Mouse (Mus musculus) megakaryocyte-erythroid progenitor cell, adult 5-6 weeks (primary cell): ENCODE measurements around the gene Acsm4. TPM values are rescaled to one million over a fixed set of nuclear protein-coding genes. Genes with fewer than 3 reads are reported as not detected.
"Not testable (repeated sequence)": the region's sequence is repeated elsewhere in the genome, so short reads cannot be mapped to it uniquely, and the experiment has no call there.

Experiments
- ATAC-seq: replicated peaks from 2 replicates; pipeline ENCODE4 v1.8.0; 2016; ENCODE audit warnings: mild to moderate bottlenecking, inconsistent platforms; ENCODE audit not compliant: severe bottlenecking, poor library complexity, low FRiP score, low TSS enrichment
- total RNA-seq, 2 experiments: library from RNA; stranded (forward) in 1 of 2; stranded (reverse) in 1 of 2; fragments of 200-1000, 215-1000 nt in 1 of 2; fragments of >200 nt in 1 of 2; fragmentation: Nextera tagmentation in 1 of 2; gene quantifications; 2 replicates each; pipeline ENCODE4 v1.2.3; 2014 to 2017

Gene Acsm4
- total RNA-seq (2014; fragmentation: Nextera tagmentation): not detected in 2 replicates
- not detected in 2 replicates for total RNA-seq (2017)

- no peak for ATAC-seq
These were observed at the start of gene Acsm4 for GRCm38 (mm10) chr7:119689726-119690125. Gene Acsm4, plus strand, starts transcription at chr7:119690026.

- ATAC-seq: no peak
These were observed 47.5 kb upstream of the Acsm4 start for GRCm38 (mm10) chr7:119642307-119642706.

- no peak for ATAC-seq
These were observed 21.9 kb upstream of the Acsm4 start for GRCm38 (mm10) chr7:119667893-119668292.

DNA sequence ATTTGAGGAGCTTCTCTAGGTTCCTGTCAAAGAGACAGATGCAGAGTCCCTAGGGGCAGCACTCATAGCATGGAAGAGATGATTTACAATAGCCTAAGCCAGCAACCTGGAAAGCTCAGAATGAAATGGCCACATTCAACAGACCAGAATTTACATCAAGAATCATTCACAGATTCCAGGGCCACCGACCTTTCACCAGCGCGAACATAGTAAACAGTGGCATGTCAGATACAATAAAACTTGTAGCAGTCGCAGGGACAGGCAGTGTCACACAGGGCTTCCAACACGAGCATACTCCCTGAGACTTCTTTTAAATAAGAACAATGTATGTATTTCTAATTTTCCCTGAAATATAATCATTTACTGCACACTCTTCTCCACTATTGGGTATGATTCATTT is 19.4 kb upstream of the Acsm4 start:
- ATAC-seq: no peak

- ATAC-seq: no peak
These were observed 18.9 kb upstream of the Acsm4 start for GRCm38 (mm10) chr7:119670925-119671324.

GRCm38 (mm10) chr7:119673465-119673864 is 16.4 kb upstream of the Acsm4 start:
- ATAC-seq: peak; percentile 84

DNA sequence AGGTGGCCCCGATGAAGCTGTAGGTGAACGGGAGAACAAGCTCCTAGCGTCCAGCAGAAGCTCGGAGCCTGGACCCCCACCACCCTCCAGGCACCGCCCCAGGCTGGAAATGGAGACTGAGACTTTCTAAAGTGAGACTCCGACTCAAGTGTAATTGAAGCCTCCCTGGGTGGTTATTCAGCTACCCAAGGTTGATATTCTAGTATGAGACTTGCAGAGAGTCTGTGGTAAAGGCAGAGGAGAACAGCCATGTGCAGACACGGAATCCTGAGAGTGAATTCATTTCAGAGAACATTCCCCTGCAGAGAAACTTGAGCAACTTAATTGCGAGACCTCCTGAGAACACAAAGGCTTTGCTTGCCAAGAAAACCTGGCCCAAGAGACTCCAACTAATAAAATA is 9.7 kb upstream of the Acsm4 start:
- ATAC-seq: no peak

GRCm38 (mm10) chr7:119682699-119683098 is 7.1 kb upstream of the Acsm4 start:
- no peak for ATAC-seq

DNA sequence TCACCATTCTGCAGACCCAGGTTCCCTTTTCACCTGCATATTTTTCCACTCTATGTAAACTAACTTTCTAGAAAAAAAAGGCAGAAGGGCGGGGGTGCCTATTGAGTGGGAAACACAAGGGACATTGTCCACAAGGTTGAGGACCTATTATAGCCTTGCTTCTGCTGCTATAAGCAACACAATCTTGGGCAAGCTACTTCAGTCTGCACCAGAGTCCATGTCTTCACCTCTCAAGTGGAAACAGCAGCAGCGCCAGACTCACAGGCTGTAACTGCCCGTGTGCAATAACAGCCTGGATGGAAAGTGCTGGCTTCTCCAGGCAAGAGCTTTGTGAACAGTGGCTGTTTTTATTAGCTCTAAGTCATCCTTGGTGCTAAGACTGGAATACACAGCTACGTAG is 2.5 kb downstream of the Acsm4 start:
- ATAC-seq: no peak

GRCm38 (mm10) chr7:119694926-119695325 is 5.1 kb downstream of the Acsm4 start:
- ATAC-seq: no peak

- no peak for ATAC-seq
These were observed 24.3 kb downstream of the Acsm4 start for GRCm38 (mm10) chr7:119714111-119714510.

GRCm38 (mm10) chr7:119720253-119720946 is 30.6 kb downstream of the Acsm4 start, which contains the start of gene Thumpd1:
Gene Thumpd1, minus strand, starts transcription at chr7:119720798.
- peak; percentile 91 for ATAC-seq

DNA sequence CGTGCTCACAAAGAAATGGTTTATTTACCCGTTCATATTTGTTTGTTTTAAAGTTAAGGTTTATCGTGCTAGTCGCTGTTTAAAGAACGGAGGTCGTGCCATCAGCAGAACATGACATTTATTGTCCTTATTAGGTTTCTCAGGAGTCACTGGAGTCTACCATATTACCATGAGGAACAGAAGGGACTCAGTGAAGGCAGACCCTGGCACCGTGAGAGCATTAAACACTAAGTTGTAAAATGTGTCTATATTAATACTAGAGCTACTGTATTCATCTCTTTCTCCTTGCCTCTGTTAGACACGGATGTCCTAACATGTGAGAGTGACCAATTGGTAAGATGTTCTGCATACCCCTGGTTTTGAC is 31.1 kb downstream of the Acsm4 start:
- ATAC-seq: peak; percentile 50

- no peak for ATAC-seq
These were observed 37.8 kb downstream of the Acsm4 start for GRCm38 (mm10) chr7:119727621-119728020.

DNA sequence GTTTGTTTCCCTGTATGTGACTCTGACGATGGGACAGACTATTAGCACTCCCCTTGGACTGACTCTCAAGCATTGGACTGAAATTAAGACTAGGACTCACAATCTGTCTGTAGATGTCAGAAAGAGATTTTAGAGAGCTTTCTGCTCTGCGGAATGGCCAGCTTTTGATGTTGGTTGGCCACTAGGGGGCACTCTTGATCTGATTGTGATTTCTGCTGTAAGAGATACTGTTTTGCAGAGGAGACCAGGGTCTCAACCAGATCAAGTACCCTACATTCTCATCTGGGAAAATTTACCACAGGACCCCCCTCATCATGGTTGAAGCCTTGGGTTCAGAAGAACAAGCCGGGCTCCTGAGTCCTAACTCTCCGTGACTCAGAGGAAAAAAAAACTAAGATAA is 41.4 kb downstream of the Acsm4 start:
- not testable (repeated sequence) for ATAC-seq

DNA sequence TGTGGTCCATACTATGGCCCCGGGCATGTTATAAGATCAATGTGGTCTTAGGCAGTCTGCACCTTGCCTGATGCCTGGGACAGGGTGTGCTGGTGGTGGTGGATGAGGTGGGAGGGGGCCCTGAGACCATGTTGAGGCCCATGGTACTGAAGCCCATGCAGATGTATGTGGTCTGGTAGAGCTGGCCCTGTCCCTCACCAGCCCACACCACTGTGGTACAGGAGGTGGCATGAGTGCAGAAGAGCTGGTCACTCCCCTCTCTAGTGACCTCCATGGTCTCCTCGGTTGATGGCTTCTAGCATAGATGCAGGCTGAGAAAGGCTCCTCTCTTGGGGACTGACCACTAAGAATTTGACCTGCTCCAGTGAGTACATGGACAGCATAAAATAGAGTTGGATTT is 49.1 kb downstream of the Acsm4 start:
- ATAC-seq: 0 out of 2 replicates have a peak, but pooled peaks have one; percentile 41

DNA sequence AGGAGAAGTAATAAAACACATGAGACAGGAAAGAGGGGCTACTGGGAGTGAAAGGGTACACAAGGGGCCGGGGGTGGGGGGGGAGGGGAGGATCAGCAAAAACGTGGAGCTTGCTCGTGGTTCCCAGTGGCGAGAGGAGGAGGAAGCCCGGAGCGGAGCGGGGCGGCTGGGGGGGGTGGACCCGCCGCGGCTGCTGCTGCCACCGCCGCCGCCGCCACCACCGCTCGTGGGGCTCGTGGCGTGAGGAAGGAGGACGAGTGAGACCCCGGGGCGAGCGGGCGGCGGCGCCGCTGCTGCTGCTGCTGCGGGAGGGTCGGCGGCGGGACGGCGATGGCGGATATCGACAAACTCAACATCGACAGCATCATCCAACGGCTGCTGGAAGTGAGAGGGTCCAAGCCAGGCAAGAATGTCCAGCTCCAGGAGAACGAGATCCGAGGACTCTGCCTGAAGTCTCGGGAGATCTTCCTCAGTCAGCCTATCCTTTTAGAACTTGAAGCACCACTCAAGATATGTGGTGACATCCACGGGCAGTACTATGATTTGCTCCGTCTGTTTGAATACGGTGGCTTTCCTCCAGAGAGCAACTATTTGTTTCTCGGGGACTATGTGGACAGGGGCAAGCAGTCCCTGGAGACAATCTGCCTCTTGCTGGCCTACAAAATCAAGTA is 50.1 kb downstream of the Acsm4 start:
- ATAC-seq: 0 out of 2 replicates have a peak, but pooled peaks have one; percentile 33

DNA sequence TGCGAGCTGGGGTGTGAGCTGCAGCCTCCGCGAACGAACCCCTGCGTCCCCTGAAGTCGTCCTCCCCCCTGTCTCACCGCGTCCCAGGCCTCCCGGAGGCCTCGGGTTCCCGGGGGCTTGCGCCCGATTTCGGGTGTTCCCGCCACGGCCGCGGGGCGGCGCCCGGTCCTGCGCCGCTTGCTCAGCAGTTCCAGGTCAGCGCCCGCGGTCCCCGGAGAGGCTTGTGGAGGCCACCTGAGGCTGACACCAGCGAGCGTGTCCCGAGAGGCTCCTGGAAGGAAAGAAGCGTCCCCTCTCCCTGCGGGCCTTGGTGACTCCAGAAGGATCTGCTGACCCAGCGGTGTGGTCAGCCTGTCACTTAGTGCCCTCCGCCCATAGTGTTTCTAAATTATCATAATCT is 54.5 kb downstream of the Acsm4 start:
- peak; percentile 77 for ATAC-seq

DNA sequence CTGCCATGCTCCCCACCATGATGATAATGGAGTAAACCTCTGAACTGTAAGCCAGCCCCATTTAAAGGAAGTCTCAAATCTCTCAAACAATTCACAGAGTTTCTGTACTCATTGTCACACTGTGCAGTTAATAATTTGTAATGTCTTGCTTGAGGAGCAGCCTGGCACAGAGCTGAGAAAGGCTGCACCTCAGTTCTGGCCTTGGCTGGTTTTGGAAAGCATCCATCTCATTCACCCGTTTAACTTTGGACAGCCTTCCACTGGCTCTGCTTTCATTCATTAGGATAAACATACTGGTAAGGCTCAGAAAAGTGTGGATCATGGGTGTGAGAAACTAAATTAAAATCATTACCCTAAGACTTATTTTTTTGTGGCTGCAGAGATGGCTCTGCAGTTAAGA is 56.0 kb downstream of the Acsm4 start:
- ATAC-seq: no peak

DNA sequence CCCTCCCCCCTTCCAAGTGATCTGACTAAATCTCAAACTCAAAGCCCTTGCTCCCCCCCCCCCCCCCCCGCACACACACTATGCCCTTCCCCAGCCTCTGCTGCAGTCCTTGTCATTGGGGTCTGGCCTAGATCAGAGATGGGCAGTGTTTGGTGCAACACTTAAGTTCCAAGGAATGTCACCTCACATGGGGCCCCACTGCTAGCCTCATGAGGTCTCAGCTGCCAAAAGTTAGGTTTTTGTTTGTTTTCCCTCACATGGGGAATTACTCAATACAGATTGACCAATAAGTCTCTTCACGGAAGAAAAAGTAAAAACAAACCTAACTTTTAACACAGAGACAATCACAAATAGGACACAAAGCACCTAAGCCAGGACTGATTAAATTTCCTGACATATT is 58.9 kb downstream of the Acsm4 start:
- no peak for ATAC-seq

GRCm38 (mm10) chr7:119749942-119750341 is 60.1 kb downstream of the Acsm4 start:
- no peak for ATAC-seq
